12 mouse cellular contexts compared by ENCODE assay signal in the genomic region with DNA sequence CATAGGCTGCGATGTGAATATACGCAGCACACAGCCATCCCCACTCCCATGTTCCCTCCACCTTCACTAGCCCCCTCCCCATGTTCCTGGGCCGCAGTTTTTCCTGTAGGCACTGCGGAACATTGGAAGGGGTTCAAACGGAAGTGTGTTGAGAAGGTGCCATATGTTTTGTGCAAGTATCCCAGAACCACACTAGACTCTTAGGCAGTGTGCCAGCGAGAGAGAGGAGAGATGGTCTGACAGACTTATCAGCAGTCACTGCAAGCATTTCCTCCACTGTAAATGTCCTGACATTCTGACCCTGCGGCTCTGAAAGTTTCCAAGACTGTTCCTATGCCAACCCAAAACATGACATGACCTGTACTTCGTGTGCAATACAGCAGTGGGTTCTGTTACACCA.
DNase-seq lines count a peak whose midpoint lies in the region; ATAC-seq and TF ChIP-seq lines count a peak whose summit lies in the region.
"Had no signal": no experiment of that assay in that cellular context is flagged by ENCODE, and none has a peak within 500 bp of the region (broad histone marks: within the 10 kb centered on the region; RNA-seq: fewer than 3 reads in every experiment).

No protein-coding gene starts in this region.

- TF ChIP-seq CTCF in kidney, postnatal 0 days (IDR thresholded peaks at IDR 0.05; ENCODE audit: low read depth): no peak

- WGBS in forebrain, embryonic 14.5 days: 66% methylated on average over 8 of the region's 8 CpGs
- 91% methylated on average over 8 of the region's 8 CpGs for WGBS in forebrain, embryonic 10.5 days
- WGBS in kidney, postnatal 0 days: 64% methylated on average over 8 of the region's 8 CpGs

- no peaks in the 10 kb centered on the region for H3K9me3 ChIP-seq in forebrain, embryonic 14.5 days (replicated peaks; ENCODE audit: control insufficient read depth, low read length)
- H3K9me3 ChIP-seq in forebrain, embryonic 10.5 days: no peaks in the 10 kb centered on the region
- H3K9me3 ChIP-seq in kidney, postnatal 0 days (replicated peaks; ENCODE audit: low read length): no peaks in the 10 kb centered on the region
- H3K9me3 ChIP-seq: midbrain, embryonic 12.5 days had no signal

- no peaks in the 10 kb centered on the region for H3K36me3 ChIP-seq in forebrain, embryonic 14.5 days (ENCODE audit: control insufficient read depth, insufficient read depth, low read length)
- no peaks in the 10 kb centered on the region for H3K36me3 ChIP-seq in forebrain, embryonic 10.5 days (replicated peaks)
- no peaks in the 10 kb centered on the region for H3K36me3 ChIP-seq in kidney, postnatal 0 days (ENCODE audit: insufficient read depth, low read length)
- H3K36me3 ChIP-seq: midbrain, embryonic 12.5 days had no signal

- H3K27me3 ChIP-seq in forebrain, embryonic 14.5 days (replicated peaks; ENCODE audit: control insufficient read depth, insufficient read depth, low read length): no peaks in the 10 kb centered on the region
- H3K27me3 ChIP-seq in forebrain, embryonic 10.5 days (ENCODE audit: poor library complexity, severe bottlenecking): no peaks in the 10 kb centered on the region
- no peaks in the 10 kb centered on the region for H3K27me3 ChIP-seq in kidney, postnatal 0 days (ENCODE audit: insufficient read depth, low read length)

- H3K9ac ChIP-seq in forebrain, embryonic 14.5 days (ENCODE audit: low read length): no peak overlapping the region
- no peak overlapping the region for H3K9ac ChIP-seq in kidney, postnatal 0 days (ENCODE audit: low read depth, low read length)
- H3K9ac ChIP-seq: midbrain, embryonic 12.5 days had no signal

- DNase-seq in forebrain, embryonic 14.5 days (ENCODE audit: low spot score): peak; percentile 83
- DNase-seq in forebrain, embryonic 10.5 days (ENCODE audit: extremely low spot score, low spot score): no peak
- peak; percentile 15 for DNase-seq in right cerebral cortex, postnatal 4 days
- DNase-seq in right cerebral cortex, postnatal 10 days (ENCODE audit: low spot score in 2 of 2): no peak
- peak; percentile 60 for DNase-seq in kidney, postnatal 0 days (ENCODE audit: low spot score)
- DNase-seq in thymus, postnatal 36 days: no peak
- DNase-seq in layer of hippocampus, adult 18-20 months (ENCODE audit: low spot score in 2 of 2): no peak
- no peak for DNase-seq in urinary bladder, adult 18-20 months (ENCODE audit: low spot score in 2 of 2)
- DNase-seq: gastrocnemius, postnatal 10 days had no signal

- ATAC-seq in forebrain, embryonic 14.5 days: peak; percentile 79; the same call in 1 of the 2 replicates
- no peak for ATAC-seq in kidney, postnatal 0 days (replicated peaks; ENCODE audit: low FRiP score, low read depth)
- ATAC-seq: CD4-positive, CD25-positive, alpha-beta regulatory T cell, adult 4 months; intestine, postnatal 0 days had no signal

- no peak overlapping the region for H3K27ac ChIP-seq in forebrain, embryonic 14.5 days (ENCODE audit: low read depth, low read length)
- H3K27ac ChIP-seq in forebrain, embryonic 10.5 days: no peak overlapping the region
- no peak overlapping the region for H3K27ac ChIP-seq in kidney, postnatal 0 days
- H3K27ac ChIP-seq: midbrain, embryonic 12.5 days had no signal

- peaks cover 8% of the 10 kb centered on the region; the same call in 1 of the 2 replicates for H3K4me1 ChIP-seq in forebrain, embryonic 14.5 days (ENCODE audit: control insufficient read depth, insufficient read depth, low read length)
- peaks cover 23% of the 10 kb centered on the region for H3K4me1 ChIP-seq in forebrain, embryonic 10.5 days
- no peaks in the 10 kb centered on the region for H3K4me1 ChIP-seq in kidney, postnatal 0 days (replicated peaks; ENCODE audit: insufficient read depth, low read length)
- H3K4me1 ChIP-seq: midbrain, embryonic 12.5 days had no signal

- H3K4me2 ChIP-seq in forebrain, embryonic 14.5 days (ENCODE audit: low read length): no peak overlapping the region
- no peak overlapping the region for H3K4me2 ChIP-seq in kidney, postnatal 0 days (ENCODE audit: low read length)
- H3K4me2 ChIP-seq: midbrain, embryonic 12.5 days had no signal

- no peak overlapping the region for H3K4me3 ChIP-seq in forebrain, embryonic 14.5 days (ENCODE audit: low read depth, low read length)
- H3K4me3 ChIP-seq in forebrain, embryonic 10.5 days: no peak overlapping the region
- no peak overlapping the region for H3K4me3 ChIP-seq in kidney, postnatal 0 days (replicated peaks; ENCODE audit: low read depth, low read length)
- H3K4me3 ChIP-seq: midbrain, embryonic 12.5 days had no signal

Comparison
In these comparisons a context has a peak if more than half of its experiments do, and no peak if none do; other contexts are left out.
1. DNase-seq: peak in forebrain, embryonic 14.5 days (single experiment), right cerebral cortex, postnatal 4 days (single experiment) and kidney, postnatal 0 days (single experiment); none in forebrain, embryonic 10.5 days (single experiment), right cerebral cortex, postnatal 10 days (0 of 2), thymus, postnatal 36 days (0 of 2), layer of hippocampus, adult 18-20 months (0 of 2) and urinary bladder, adult 18-20 months (0 of 2).